Mouse (Mus musculus) heart, postnatal 0 days (tissue): ENCODE results near the gene Eif2s3x. TPM values are rescaled to one million over a fixed set of nuclear protein-coding genes. Genes with fewer than 3 reads are reported as not detected.

Experiments used
- ATAC-seq: fragments of 200-750 bp; cut with Nextera tagmentation; 2 replicates; pipeline ENCODE4 v1.8.0; 2017; ENCODE audit warnings: low read depth, moderate number of reproducible peaks, moderate library complexity; ENCODE audit not compliant: insufficient read depth
- DNase-seq: peaks from one replicate; pipeline ENCODE4 v3.0.0-alpha.2; 2016; ENCODE audit warnings: low spot score
- H3K27ac ChIP-seq: fragments of 300-500 bp; sonication (generic); 2 replicates; pipeline ENCODE4 v1.5.1; 2014; ENCODE audit warnings: low read depth, mild to moderate bottlenecking
- H3K27me3 ChIP-seq: fragments of 300-500 bp; sonication (generic); 2 replicates; pipeline ENCODE4 v1.6.1; 2014; ENCODE audit warnings: low read length, mixed read lengths; ENCODE audit not compliant: control insufficient read depth, insufficient read depth
- H3K36me3 ChIP-seq: fragments of 300-500 bp; sonication (generic); replicated peaks from 2 replicates; pipeline ENCODE4 v1.6.1; 2014; ENCODE audit warnings: low read length, mixed read lengths; ENCODE audit not compliant: control insufficient read depth, insufficient read depth
- H3K4me1 ChIP-seq: fragments of 300-500 bp; sonication (generic); 2 replicates; pipeline ENCODE4 v1.6.1; 2014; ENCODE audit warnings: antibody characterized with exemption; ENCODE audit not compliant: control insufficient read depth, insufficient read depth
- H3K4me2 ChIP-seq: fragments of 300-500 bp; sonication (generic); 2 replicates; pipeline ENCODE4 v1.6.1; 2014; ENCODE audit warnings: low read depth, mild to moderate bottlenecking, low read length, moderate library complexity
- H3K4me3 ChIP-seq: fragments of 300-500 bp; sonication (generic); 2 replicates; pipeline ENCODE4 v1.5.1; 2014; ENCODE audit warnings: low read depth, low read length
- H3K9ac ChIP-seq: fragments of 300-500 bp; sonication (generic); replicated peaks from 2 replicates; pipeline ENCODE4 v1.6.1; 2014; ENCODE audit warnings: low read depth, low read length, mixed read lengths
- H3K9me3 ChIP-seq: fragments of 300-500 bp; sonication (generic); replicated peaks from 2 replicates; pipeline ENCODE4 v1.6.1; 2016; ENCODE audit warnings: low read length; ENCODE audit not compliant: control insufficient read depth
- CTCF ChIP-seq: IDR thresholded peaks from 2 replicates; pipeline ENCODE4 v1.5.1; 2016; ENCODE audit warnings: antibody characterized with exemption, control low read depth, low read depth
- EP300 ChIP-seq: IDR thresholded peaks from 2 replicates; pipeline ENCODE4 v1.6.1; 2016; ENCODE audit warnings: antibody characterized with exemption, low read depth
- WGBS: fragments of 180-500 bp; shearing (Covaris S2); extraction: QIAGEN DNeasy Blood & Tissue Kit; methylation state at CpG from one replicate; pipeline ENCODE4 v1.1.7; 2014; 5-methylcytosine and 5-hydroxymethylcytosine counted together
- polyA plus RNA-seq: library from polyadenylated mRNA; unstranded; fragments of >200 nt; fragmentation: Nextera tagmentation; extraction: Ambion mirVana; gene quantifications from 2 replicates; pipeline ENCODE4 v1.2.1, GENCODE M21; 2015
- total RNA-seq: library from RNA; depleted of rRNA; stranded (reverse); fragments of >200 nt; gene quantifications from 2 replicates; pipeline ENCODE4 v1.2.3, GENCODE M21; 2014; ENCODE audit warnings: low replicate concordance; rRNA removed

Gene Eif2s3x
- total RNA-seq (123 and 172 TPM in 2 replicates), polyA plus RNA-seq (43.7 and 49.4 TPM in 2 replicates)

DNA sequence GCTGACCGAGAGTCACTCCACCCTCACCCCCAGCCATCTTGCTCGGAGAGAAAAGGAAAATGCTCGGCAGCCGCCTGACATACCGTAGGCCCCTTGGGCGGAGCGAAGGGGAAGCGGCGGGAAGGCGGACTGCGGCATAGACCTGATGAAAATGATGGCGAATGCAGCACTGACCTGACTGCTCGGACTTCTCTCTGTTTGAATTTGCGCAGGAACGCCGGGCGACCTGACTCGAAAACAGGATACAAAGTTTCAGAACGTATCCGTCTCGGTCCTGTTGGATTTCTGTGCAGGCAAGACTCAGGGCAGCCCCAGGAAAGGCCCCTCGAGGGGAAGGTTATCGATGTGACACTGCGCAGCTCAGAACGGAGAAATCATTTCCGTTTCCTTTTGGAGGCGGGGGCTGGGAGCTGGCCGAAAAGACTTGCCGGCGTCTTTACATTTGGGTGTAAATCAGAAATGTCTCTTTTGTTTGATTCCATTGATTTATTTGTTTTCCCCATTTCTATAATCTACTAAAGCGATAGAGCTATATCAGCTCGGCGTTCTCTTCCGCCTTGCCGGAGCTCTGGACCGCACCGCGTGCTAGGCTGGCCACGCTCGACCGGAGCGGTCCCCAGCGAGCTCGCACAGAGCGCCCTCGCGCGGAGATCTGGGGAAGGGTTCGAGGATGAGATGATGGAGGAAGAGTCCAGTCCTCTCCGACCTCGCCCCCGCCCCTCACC is at the start of gene Eif2s3x:
Eif2s3x (minus strand) TSS at position 266 of the 725 bp plus-strand sequence.
- under 1% methylated on average over 49 of the region's 52 CpGs for WGBS

DNA sequence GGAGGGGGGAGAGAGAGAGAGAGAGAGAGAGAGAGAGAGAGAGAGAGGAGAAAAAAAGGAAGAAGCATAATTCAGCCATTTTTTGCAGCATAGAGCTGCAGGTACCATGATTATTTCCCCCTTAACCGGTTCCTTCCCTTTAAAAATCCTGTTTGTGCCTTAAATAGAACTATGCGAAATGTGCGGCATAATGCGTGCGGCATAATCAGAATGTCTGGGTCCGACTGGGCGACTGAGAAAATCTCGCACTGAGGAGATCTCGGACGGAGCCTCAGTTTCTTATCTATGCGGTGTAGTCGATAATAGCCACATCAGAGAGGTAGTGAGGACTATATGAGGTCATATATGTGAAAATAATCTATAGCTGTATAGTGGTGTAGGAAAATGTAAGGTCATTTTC is 22.9 kb upstream of the Eif2s3x start:
- WGBS, result 25% methylated on average over 12 of the region's 12 CpGs
- H3K27me3 ChIP-seq, result peaks cover 27% of the 10 kb centered on the region; the same call in 1 of the 2 replicates
- peak overlapping the region; percentile 65 for H3K4me2 ChIP-seq

More for the DNA sequence above, at the start of gene Eif2s3x:
- Histone ChIP-seq H3K27ac (peak within 1 kb of the TSS; percentile 84), H3K4me3 (peak within 1 kb of the TSS; percentile 60), H3K9me3 (no peaks in the 10 kb centered on the region), H3K27me3 (no peaks in the 10 kb centered on the region), H3K4me2 (peak within 1 kb of the TSS; percentile 75), H3K4me1 (no peaks in the 10 kb centered on the region), H3K9ac (peak within 1 kb of the TSS; percentile 60), H3K36me3 (peaks cover 25% of the 10 kb centered on the region)
- TF ChIP-seq EP300 (peak; percentile 87), CTCF (peak; percentile 69)
- ATAC-seq, result peak; percentile 93
- peak; percentile 77 for DNase-seq

DNA sequence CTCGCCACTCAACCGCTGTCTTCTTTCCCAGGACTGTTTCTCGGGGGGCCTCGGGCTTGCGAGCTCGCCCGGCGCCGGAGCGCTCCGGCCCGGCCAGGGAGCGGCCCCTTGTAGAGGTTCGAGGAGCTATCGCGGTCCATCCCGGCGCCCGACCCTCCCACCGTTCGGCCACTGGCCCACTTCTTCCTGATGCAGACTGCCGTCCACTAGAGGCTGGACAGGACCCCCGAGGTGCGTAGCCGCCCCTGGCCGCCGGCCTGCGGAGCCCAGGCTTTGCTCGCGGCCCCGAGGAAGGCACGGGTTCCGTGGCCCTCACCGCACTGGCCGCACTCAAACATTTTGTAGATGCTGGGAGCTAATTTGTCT is 22.5 kb upstream of the Eif2s3x start:
- TF ChIP-seq CTCF (no peak), EP300 (no peak)

More for the DNA sequence above, 22.9 kb upstream of the Eif2s3x start:
- H3K27ac ChIP-seq, result no peak overlapping the region
- ATAC-seq (no peak), DNase-seq (no peak)
- no peaks in the 10 kb centered on the region for H3K9me3 ChIP-seq
- TF ChIP-seq CTCF (no peak), EP300 (no peak)
- H3K36me3 ChIP-seq, result no peaks in the 10 kb centered on the region
- H3K4me3 ChIP-seq, result peak overlapping the region; percentile 80
- peak overlapping the region; percentile 80 for H3K9ac ChIP-seq
- H3K4me1 ChIP-seq, result no peaks in the 10 kb centered on the region

DNA sequence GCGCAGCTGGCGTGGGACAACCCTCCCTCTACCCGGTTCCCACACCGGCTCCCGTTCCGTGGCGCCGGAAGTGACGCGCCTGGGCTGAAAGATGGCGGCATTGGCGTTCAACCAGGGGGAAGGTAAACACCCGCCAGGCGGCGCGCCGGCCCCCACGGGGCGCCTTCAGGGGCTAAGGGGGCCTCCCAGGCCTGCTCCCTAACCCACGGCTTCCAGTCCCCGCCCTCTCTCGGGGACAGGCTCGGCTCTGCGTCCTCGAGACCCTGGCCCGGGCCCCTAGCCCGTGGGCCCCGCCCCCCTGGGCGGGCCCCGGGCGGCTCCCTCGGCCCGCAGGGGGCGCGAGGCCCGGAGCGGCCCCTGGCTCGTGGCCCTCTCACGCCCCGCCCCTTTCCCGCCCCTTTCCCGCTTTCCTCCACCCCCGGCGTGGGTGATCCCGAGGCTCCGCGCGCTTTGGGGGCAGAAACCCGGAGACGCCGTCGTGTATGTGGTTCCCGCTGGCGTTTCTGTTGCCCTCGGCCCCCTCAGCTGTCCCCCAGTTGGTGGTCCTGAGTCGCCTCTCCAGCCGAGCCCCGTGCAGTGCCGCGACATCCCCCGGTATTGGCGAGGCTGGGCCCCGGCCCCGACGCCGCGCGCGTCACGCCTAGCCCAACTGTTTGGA is 22.0 kb upstream of the Eif2s3x start, which contains the start of gene Klhl15:
Klhl15 (plus strand) TSS at position 68 of the 658 bp plus-strand sequence.
- Histone ChIP-seq H3K4me1 (no peaks in the 10 kb centered on the region), H3K4me3 (peak within 1 kb of the TSS; percentile 80), H3K36me3 (no peaks in the 10 kb centered on the region), H3K4me2 (peak within 1 kb of the TSS; percentile 65), H3K27me3 (peaks cover 33% of the 10 kb centered on the region; the same call in 1 of the 2 replicates), H3K27ac (peak within 1 kb of the TSS; percentile 94), H3K9me3 (no peaks in the 10 kb centered on the region), H3K9ac (peak within 1 kb of the TSS; percentile 80)
- ATAC-seq (peak; percentile 94), DNase-seq (peak; percentile 67)
- TF ChIP-seq CTCF (peak; percentile 5; the same call in 1 of the 2 replicates), EP300 (no peak)
- WGBS, result 9% methylated on average over 45 of the region's 70 CpGs

More for the DNA sequence above, 22.5 kb upstream of the Eif2s3x start:
- Histone ChIP-seq H3K9me3 (no peaks in the 10 kb centered on the region), H3K9ac (peak overlapping the region; percentile 80), H3K4me2 (peak overlapping the region; percentile 65), H3K4me3 (peak overlapping the region; percentile 80), H3K36me3 (no peaks in the 10 kb centered on the region), H3K27ac (peak overlapping the region; percentile 94), H3K4me1 (no peaks in the 10 kb centered on the region), H3K27me3 (peaks cover 30% of the 10 kb centered on the region; the same call in 1 of the 2 replicates)
- ATAC-seq (no peak), DNase-seq (no peak)
- 12% methylated on average over 33 of the region's 35 CpGs for WGBS

DNA sequence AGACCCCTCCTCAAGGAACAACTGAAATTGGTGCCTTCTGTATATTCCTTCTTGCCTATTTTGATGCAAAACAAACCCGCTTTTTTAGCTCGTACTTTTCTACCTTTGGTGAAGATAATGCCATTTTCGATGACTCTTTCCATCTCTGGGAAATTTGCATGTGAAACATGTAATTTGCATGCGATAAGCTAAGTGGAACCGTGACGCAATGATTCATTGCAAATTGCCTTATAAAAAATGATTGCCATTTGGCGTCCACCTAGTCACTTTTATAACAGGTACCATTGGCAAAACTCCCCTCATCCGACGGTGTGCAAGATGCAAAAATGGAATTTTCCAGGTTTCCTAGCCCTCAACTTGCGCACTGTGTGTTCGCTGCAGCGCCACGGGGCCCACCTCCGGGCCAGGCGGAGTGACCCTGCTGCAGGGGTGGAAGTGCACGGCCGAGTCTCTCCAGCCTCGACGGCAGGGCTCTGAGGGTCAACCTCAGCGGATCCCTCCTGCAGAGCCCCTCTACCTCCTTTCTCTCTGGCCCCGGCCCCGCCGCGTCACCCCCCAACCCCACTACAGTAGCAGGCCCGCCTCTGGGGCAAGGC is 21.4 kb upstream of the Eif2s3x start:
- Histone ChIP-seq H3K4me1 (no peaks in the 10 kb centered on the region), H3K9ac (peak overlapping the region; percentile 80), H3K9me3 (no peaks in the 10 kb centered on the region), H3K27me3 (peaks cover 33% of the 10 kb centered on the region; the same call in 1 of the 2 replicates), H3K27ac (peak overlapping the region; percentile 94), H3K36me3 (no peaks in the 10 kb centered on the region), H3K4me2 (peak overlapping the region; percentile 65), H3K4me3 (peak overlapping the region; percentile 80)
- DNase-seq, result no peak
- ATAC-seq, result peak; percentile 49
- 9% methylated on average over 25 of the region's 25 CpGs for WGBS
- TF ChIP-seq CTCF (no peak), EP300 (no peak)
